Mouse (Mus musculus) heart, adult 8-10 months (tissue): Measurements from ENCODE around the gene Myo1h. TPM values are rescaled to one million over a fixed set of nuclear protein-coding genes. Genes with fewer than 3 reads are reported as not detected.

Experiments used
- DNase-seq: peaks from one replicate; pipeline ENCODE4 v3.0.0; 2022; ENCODE audit warnings: low spot score
- total RNA-seq, 4 experiments: library from RNA; stranded (reverse); gene quantifications; 2 replicates each; pipeline ENCODE4 v1.2.4; 2022

The Myo1h gene
- total RNA-seq, 4 experiments from 2014 or later, result 0.19 to 0.31 (median 0.22) TPM

GRCm38 (mm10) chr5:114359586-114359985, 70.6 kb downstream of the Myo1h start:
- no peak for DNase-seq

GRCm38 (mm10) chr5:114360968-114361367, 72.0 kb downstream of the Myo1h start:
- DNase-seq, result no peak

GRCm38 (mm10) chr5:114365043-114365752, 76.2 kb downstream of the Myo1h start:
- DNase-seq, result no peak

DNA sequence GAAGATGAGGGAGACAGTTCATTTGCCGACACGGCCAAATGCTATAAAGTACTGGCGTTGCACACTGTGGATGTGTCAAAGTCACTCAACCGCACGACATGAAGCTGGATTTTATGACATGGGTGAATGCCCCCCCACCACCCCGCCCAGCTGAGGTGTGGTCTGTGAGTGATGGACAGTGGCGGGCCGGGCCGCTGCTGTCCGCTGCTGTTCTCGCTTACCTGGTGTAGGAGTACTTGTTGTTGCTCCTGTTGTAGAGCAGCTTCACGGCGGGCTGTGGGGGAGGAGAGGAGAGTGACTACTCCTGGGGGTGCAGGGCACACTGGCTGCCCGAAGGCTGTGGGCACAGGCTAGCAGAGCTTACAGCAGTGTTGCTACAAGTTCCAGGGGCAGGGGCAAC, 79.2 kb downstream of the Myo1h start:
- no peak for DNase-seq

- DNase-seq, result no peak
These were observed 80.0 kb downstream of the Myo1h start for GRCm38 (mm10) chr5:114368803-114369496.

GRCm38 (mm10) chr5:114369921-114370320, 81.0 kb downstream of the Myo1h start:
- DNase-seq, result no peak

DNA sequence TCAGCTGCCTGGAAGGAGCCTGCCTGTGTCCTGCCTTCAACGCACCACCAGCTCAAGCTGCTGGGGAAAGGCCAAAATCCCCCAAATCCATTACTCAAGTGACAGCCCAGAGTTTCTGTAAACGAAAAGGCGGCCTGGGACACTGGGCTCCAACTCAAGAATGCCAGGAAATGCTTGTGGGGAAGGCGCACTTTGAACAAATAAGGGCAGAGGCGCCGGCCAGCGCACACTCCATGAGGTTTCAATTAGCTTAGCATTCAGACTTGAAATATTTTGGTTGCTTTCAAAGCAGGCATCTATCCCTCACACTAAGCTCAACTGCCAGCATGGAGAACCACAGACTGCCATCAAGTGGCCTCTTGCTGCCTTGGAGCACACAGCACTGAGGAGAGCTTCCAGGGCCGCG, 81.4 kb downstream of the Myo1h start:
- DNase-seq, result peak; percentile 70

GRCm38 (mm10) chr5:114371331-114371730, 82.4 kb downstream of the Myo1h start:
- DNase-seq, result no peak

- DNase-seq, result peak; percentile 35
These were observed 82.9 kb downstream of the Myo1h start for GRCm38 (mm10) chr5:114371731-114372473.

- no peak for DNase-seq
These were observed 83.6 kb downstream of the Myo1h start for GRCm38 (mm10) chr5:114372565-114372964.

DNA sequence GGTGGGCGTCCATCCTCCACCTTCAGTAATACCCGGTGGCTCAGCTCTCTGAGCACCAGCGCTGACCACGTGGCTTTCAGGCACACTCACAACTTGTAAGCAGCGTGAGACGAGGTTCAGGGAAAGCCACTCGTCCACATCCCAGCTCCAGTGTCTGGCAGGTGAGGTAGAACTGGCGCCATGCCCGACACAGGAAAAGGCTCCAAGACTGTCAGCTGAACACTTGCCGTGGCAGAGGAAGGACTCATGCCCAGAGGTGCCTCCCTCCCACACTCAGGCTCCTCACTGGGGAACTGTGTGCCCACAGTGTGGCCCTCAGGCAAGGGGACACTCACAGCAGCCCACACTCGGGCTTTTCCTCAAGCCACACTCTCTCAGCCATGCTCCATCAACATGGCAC, 84.2 kb downstream of the Myo1h start:
- DNase-seq, result peak; percentile 51

GRCm38 (mm10) chr5:114373581-114373980, 84.6 kb downstream of the Myo1h start:
- no peak for DNase-seq

- DNase-seq, result peak; percentile 60
These were observed 85.6 kb downstream of the Myo1h start for GRCm38 (mm10) chr5:114374409-114375213.

DNA sequence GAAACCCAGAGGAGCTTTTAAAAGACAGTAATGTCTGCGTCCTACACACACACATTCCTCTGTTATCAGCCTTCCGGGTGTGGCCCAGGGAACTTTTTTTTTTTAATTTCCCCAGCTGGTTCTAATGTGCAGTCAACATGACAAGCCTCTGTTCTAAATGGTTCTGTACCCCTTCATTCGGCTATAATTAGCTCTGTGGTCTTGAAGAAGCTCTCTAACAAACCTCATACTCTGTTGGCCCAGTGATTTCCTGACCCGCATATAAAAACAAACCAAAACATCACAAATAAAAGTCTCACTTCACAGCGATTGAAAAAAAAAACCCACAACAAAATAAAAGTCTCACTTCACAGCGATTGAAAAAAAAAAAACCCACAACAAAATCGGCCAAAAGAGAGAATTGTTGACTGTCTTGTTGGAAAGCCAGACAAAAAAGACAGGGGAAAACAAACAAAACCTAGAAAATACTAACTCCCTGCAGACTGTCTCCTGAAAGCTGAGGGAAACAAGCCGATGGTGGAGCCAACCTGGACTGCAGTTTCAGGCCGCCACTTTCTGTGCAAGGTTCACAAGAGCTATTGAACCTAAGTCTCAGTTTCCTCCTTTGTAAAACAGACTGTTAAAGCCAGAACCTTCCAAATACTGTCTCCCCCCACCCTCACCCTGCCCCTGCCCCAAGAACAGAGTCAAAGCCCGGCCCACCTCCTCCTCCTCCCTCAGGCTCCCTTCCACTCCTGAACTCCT, 89.4 kb downstream of the Myo1h start:
- no peak for DNase-seq

DNA sequence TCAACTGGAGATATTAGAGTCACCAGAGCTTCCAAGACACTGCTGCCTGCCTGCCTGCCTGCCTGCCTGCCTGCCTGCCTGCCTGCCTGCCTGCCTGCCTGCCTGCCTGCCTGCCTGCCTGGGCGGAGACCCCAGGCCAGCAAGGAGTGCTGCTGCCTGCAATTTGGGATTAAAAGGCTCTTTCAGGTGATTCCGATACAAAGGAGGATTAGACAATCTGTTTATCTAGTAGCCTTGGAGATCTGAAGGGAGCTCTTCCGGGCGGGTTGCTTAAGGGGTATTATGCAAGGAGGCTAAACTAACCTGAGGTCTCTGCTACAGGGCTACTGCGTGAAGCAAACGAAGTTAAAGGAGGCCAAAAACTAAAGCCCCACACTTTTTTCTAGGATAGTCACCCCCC, 90.0 kb downstream of the Myo1h start:
- DNase-seq, result no peak

GRCm38 (mm10) chr5:114379763-114380162, 90.8 kb downstream of the Myo1h start:
- DNase-seq, result no peak

DNA sequence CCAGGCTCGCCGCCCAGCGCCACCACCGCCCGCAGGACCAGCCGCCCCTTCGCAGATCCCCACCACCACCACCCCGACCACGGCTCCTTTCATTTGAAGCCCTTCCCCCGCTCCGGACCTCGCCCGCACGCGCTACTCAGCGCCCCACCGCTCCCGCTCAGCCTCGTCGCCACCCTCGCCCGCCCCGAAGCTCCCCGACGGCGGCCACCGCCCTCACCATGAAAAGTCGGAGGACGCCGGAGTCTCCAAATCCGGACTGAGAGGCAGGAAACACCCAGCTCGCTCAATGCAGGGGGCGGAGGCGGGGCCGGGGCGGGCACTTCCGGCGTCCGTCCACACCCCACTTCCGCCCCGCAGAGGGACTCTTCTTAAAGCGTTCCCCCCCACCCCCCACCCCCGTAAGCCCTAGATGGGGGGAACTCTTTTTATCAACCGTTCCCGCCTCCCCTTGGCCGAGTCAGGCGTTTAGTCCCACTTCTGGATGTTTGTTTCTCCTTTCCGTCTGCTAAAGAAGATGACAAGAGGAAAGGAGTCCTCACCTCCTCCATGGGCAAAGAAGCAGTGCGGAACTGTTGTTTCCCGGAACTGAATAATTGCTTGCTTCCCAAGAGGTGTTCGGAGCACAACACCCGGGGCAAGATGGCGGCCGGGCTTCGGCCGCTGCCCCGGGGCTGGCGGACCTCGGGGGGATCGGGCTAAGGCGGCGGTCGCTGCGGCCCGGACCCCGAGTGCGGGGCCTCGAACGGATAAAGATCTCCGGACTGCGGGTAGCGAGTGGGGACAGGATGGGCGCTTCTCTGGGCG, 91.4 kb downstream of the Myo1h start, which contains the start of the genes Kctd10 and Ube3b:
Gene Kctd10 (minus strand): TSS at position 300 of the 804 bp plus-strand sequence.
Gene Ube3b (plus strand): TSS at position 399 of the 804 bp plus-strand sequence.
- peak; percentile 86 for DNase-seq

- DNase-seq, result no peak
These were observed 92.0 kb downstream of the Myo1h start for GRCm38 (mm10) chr5:114381013-114381351.

DNA sequence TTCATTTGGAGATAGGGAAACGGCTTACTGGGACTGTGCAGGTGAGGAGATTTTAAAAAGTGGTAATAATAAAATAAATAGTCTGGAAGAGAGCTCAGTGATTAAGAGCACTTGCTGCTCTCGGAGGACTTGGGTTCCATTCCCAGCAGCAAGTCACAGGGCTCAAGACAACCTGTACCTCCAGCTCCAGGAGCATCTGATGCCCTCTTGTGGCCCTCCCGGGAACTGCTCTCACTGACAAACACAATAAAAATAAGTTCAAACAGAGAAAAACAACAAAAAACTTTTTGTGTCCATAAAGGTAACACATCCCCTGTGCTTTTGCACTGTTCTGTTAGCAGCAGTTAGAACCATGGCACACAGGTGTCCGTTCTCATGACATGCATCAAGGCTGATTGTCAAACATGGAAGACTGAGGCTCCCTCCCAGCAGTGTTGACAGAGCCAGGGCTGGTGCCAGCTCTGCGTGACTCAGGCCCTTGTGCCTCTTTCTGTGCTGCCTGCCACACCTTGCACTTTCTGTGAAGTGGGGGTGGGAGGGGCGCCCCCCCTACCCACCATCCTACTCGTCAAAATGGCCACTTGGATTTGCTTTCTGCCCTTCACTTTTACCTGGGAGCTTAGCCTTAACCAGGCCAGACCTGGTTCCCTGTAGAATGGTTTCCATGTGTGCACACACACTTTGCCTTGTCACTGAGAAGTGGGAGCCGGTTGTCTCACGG, 94.4 kb downstream of the Myo1h start:
- DNase-seq, result peak; percentile 40
